Mouse (Mus musculus) heart, embryonic 15.5 days (tissue): ENCODE measurements around the gene Olfr648. TPM values are rescaled to one million over a fixed set of nuclear protein-coding genes. Genes with fewer than 3 reads are reported as not detected.

Source experiments
- ATAC-seq: fragments of 200-750 bp; cut with Nextera tagmentation; replicated peaks from 2 replicates; pipeline ENCODE4 v1.8.0; 2017; ENCODE audit warnings: low read depth, moderate TSS enrichment; ENCODE audit not compliant: insufficient number of reproducible peaks, insufficient read depth, low FRiP score
- H3K27ac ChIP-seq: fragments of 300-500 bp; sonication (generic); 2 replicates; pipeline ENCODE4 v1.5.1; 2015; ENCODE audit warnings: mild to moderate bottlenecking, inconsistent platforms
- H3K27me3 ChIP-seq: fragments of 300-500 bp; sonication (generic); 2 replicates; pipeline ENCODE4 v1.6.1; 2015; ENCODE audit warnings: inconsistent platforms
- H3K36me3 ChIP-seq: fragments of 300-500 bp; sonication (generic); 2 replicates; pipeline ENCODE4 v1.6.1; 2015; ENCODE audit warnings: mild to moderate bottlenecking, inconsistent platforms
- H3K4me1 ChIP-seq: fragments of 300-500 bp; sonication (generic); replicated peaks from 2 replicates; pipeline ENCODE4 v1.6.1; 2015; ENCODE audit warnings: inconsistent platforms
- H3K4me2 ChIP-seq: fragments of 300-500 bp; sonication (generic); 2 replicates; pipeline ENCODE4 v1.6.1; 2015; ENCODE audit warnings: inconsistent platforms, mild to moderate bottlenecking, moderate library complexity
- H3K4me3 ChIP-seq: fragments of 300-500 bp; sonication (generic); 2 replicates; pipeline ENCODE4 v1.5.1; 2015; ENCODE audit warnings: mild to moderate bottlenecking, inconsistent platforms
- H3K9ac ChIP-seq: fragments of 300-500 bp; sonication (generic); 2 replicates; pipeline ENCODE4 v1.6.1; 2015; ENCODE audit warnings: mild to moderate bottlenecking, inconsistent platforms
- H3K9me3 ChIP-seq: fragments of 300-500 bp; sonication (generic); replicated peaks from 2 replicates; pipeline ENCODE4 v1.6.1; 2016; ENCODE audit warnings: inconsistent platforms
- WGBS: fragments of 180-500 bp; shearing (Covaris S2); methylation state at CpG from one replicate; pipeline ENCODE4 v1.1.7; 2015; ENCODE audit warnings: mixed read lengths; 5-methylcytosine and 5-hydroxymethylcytosine counted together
- polyA plus RNA-seq: library from polyadenylated mRNA; unstranded; fragments of >200 nt; fragmentation: Nextera tagmentation; extraction: Ambion mirVana; gene quantifications from 2 replicates; pipeline ENCODE4 v1.2.1, GENCODE M21; 2015

Gene Olfr648
- 0.16 and 0.25 TPM in 2 replicates for polyA plus RNA-seq

DNA sequence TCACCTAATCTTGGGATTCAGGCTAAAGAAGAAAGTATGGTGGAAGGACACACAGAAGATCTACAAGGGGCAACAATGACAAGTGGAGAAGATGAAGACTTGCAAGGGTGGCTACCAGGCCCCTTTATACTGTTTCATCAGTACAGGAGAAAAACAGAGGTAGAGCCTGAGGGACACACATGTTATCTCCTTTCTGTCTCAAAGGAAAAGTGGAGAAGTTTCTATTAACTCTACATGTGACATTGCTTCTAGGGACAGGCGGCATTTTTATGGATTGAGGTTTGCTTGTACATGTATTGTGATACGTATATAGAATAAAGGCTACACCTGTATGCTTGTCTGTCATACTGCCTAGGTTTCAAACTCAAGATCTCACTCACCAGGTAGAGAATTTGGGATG, at the start of gene Olfr648:
Gene Olfr648 (minus strand): TSS at position 101 of the 400 bp plus-strand sequence.
- ATAC-seq, result no peak
- Histone ChIP-seq H3K36me3 (no peaks in the 10 kb centered on the region), H3K27me3 (no peaks in the 10 kb centered on the region), H3K4me1 (no peaks in the 10 kb centered on the region), H3K4me3 (no peak within 1 kb of the TSS), H3K27ac (no peak within 1 kb of the TSS), H3K9me3 (no peaks in the 10 kb centered on the region), H3K9ac (no peak within 1 kb of the TSS), H3K4me2 (no peak within 1 kb of the TSS)
- 83% methylated on average over 2 of the region's 2 CpGs for WGBS

DNA sequence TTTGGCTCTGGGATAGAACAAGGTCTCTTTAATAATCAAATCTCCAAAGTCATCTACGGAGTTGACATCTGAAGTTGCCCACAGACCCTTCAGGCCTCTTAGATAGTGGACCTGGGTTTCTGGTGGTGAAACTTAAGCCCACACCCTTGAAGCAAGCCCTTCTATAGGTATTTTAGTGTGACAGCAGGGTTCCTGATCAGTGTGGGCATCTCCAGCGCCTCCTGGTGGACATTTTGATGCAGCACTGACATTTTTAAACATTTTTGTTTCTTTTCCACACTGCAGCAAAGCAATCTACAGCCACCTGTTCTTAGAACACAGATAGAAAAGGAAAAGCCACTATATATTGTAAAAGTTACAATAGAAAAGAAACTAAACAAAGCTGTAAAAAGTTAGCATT, 48.0 kb upstream of the Olfr648 start:
- WGBS, result 34% methylated on average over 2 of the region's 2 CpGs
- no peak overlapping the region for H3K4me2 ChIP-seq
- H3K27ac ChIP-seq, result no peak overlapping the region
- no peaks in the 10 kb centered on the region for H3K4me1 ChIP-seq
- no peak for ATAC-seq
- H3K36me3 ChIP-seq, result no peaks in the 10 kb centered on the region
- no peak overlapping the region for H3K9ac ChIP-seq
- H3K9me3 ChIP-seq, result no peaks in the 10 kb centered on the region
- no peaks in the 10 kb centered on the region for H3K27me3 ChIP-seq
- no peak overlapping the region for H3K4me3 ChIP-seq

DNA sequence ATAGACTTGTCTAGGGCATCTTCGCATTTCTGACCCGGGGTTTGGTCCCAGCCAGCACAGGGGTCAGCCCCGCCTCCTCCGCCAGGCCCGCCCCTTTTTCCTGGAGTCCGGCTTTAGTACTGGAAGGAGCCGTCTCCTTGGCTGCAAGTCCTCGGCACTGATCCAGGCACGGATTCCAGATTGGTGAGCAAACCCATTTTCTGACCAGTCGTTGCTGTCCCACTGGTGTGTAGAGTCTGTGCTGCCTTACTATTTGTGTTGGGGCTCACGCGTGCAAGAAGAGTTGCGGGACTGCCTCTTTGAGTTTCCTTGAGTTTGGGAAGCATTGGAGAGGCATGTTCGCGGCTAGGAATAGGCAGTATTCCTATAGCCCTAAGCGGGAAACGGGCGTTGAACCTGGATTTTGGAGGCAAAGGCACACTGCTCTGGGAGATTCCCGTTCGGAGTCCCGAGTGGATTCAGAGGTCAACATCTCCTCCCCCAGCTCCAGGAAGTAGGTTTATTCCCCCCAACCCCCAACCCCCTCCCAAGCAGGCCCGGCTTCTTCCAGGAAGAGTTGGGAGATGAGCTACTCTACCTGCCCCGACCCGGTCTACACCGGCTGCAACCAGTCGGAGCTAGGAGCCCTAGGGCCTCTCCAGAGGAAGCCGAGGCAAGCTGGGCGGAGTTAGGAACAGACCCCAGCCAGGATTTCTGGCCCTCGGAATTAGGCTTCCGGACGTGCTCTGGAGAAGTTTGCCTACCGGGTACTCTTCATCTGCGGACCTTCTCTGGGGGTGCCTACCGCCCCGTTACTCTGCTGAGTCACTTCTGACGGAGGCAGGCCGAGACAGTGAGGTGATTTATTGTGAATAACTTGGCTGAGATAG, 35.7 kb upstream of the Olfr648 start, which contains the start of gene Trim6:
Gene Trim6 (plus strand): TSS at position 93 of the 869 bp plus-strand sequence.
- WGBS, result 1% methylated on average over 37 of the region's 37 CpGs
- H3K27me3 ChIP-seq, result no peaks in the 10 kb centered on the region
- H3K36me3 ChIP-seq, result no peaks in the 10 kb centered on the region
- H3K4me1 ChIP-seq, result peaks cover 11% of the 10 kb centered on the region; the same call in 1 of the 2 replicates
- peak within 1 kb of the TSS; percentile 59 for H3K4me3 ChIP-seq
- peak within 1 kb of the TSS; percentile 80 for H3K4me2 ChIP-seq
- H3K9ac ChIP-seq, result peak within 1 kb of the TSS; percentile 51
- H3K9me3 ChIP-seq, result no peaks in the 10 kb centered on the region
- peak; percentile 87 for ATAC-seq
- peak within 1 kb of the TSS; percentile 43 for H3K27ac ChIP-seq

DNA sequence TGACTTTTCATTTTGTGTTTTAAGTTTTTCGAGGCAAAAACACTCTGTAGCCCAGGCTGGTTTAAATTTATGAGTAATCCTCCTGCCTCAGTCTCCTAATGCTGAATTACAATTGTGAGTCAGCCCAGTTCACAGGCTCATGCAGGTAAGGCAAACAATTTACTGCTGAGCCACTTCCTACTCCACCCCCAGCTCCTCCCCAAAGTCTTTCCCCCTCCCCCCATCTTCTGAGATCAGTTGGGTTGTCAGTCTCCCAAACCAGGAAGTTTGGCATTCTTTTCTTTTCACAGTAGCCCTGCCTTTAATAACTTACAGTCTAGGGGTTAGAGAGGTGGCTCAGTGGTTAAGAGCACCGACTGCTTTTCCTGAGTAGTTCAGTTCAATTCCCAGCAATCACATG, 34.7 kb upstream of the Olfr648 start:
- no peak overlapping the region for H3K27ac ChIP-seq
- no peaks in the 10 kb centered on the region for H3K36me3 ChIP-seq
- ATAC-seq, result no peak
- H3K9ac ChIP-seq, result no peak overlapping the region
- no peaks in the 10 kb centered on the region for H3K9me3 ChIP-seq
- H3K4me1 ChIP-seq, result peaks cover 11% of the 10 kb centered on the region; the same call in 1 of the 2 replicates
- WGBS, result 69% methylated on average over 2 of the region's 2 CpGs
- H3K4me2 ChIP-seq, result no peak overlapping the region
- H3K27me3 ChIP-seq, result no peaks in the 10 kb centered on the region
- no peak overlapping the region for H3K4me3 ChIP-seq

DNA sequence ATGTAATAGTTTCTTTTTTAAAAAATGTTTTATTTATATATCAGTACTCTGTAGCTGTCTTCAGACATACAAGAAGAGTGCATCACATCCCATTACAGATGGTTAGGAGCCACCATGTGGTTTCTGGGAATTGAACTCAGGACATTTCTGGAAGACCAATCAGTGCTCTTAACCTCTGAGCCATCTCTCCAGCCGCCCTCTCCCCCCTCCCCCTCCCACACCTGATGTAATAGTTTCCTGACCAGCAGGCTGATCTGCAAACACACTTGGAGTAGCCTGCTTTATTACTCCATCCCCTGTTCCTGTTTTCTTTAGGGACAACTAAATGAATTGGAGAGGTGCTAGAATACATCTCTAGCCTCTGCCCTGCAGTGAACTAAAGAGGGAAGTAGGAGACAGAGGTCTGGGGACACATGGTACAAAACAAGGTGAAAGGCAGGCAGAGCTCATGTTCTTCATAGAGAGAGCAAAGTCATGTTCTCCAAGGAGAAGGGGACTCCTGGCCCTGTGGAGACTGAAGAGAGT, 32.9 kb upstream of the Olfr648 start:
- 47% methylated on average over 1 of the region's 1 CpGs for WGBS

DNA sequence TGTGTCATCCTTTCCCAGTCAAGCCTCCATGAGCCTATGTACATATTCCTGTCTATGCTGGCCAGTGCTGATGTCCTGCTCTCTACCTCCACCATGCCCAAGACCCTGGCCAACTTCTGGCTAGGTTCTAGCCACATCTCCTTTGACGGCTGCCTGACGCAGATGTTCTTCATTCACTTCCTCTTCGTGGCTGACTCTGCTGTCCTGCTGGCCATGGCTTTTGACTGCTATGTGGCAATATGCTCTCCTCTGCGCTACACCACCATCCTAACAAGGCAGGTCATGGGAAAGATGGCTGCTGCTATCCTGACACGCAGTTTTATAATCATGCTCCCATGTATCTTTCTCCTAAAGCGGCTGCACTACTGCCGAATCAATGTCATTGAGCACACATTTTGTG, 23.0 kb upstream of the Olfr648 start:
- Histone ChIP-seq H3K9ac (no peak overlapping the region), H3K36me3 (no peaks in the 10 kb centered on the region), H3K4me2 (no peak overlapping the region), H3K27me3 (no peaks in the 10 kb centered on the region), H3K4me1 (no peaks in the 10 kb centered on the region), H3K9me3 (no peaks in the 10 kb centered on the region), H3K27ac (no peak overlapping the region), H3K4me3 (no peak overlapping the region)
- 87% methylated on average over 7 of the region's 7 CpGs for WGBS
- no peak for ATAC-seq

More for the DNA sequence above, 32.9 kb upstream of the Olfr648 start:
- H3K9ac ChIP-seq, result no peak overlapping the region
- no peaks in the 10 kb centered on the region for H3K9me3 ChIP-seq
- H3K27ac ChIP-seq, result no peak overlapping the region
- H3K27me3 ChIP-seq, result no peaks in the 10 kb centered on the region
- no peak overlapping the region for H3K4me3 ChIP-seq
- no peak for ATAC-seq
- H3K4me1 ChIP-seq, result peaks cover 11% of the 10 kb centered on the region; the same call in 1 of the 2 replicates
- H3K36me3 ChIP-seq, result no peaks in the 10 kb centered on the region
- H3K4me2 ChIP-seq, result no peak overlapping the region

DNA sequence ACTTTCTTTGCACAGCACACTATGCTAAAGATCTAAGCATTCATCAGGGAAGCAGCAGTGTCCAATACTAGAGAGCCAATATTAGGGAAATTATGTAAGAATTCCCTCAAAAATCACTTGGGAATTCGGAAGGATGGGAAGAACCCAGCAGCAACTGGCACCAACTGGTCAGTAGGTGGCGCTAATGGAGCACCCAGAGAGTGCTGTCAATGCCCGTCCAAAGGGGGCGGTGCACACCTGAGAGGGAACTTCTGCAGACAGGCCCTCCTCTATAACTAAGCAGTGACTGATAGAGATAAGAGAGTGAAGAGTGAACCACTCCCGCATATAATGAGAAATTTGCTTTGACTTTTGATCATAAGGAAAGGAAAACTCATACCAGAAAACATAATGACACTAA, 16.6 kb upstream of the Olfr648 start:
- H3K4me3 ChIP-seq, result no peak overlapping the region

DNA sequence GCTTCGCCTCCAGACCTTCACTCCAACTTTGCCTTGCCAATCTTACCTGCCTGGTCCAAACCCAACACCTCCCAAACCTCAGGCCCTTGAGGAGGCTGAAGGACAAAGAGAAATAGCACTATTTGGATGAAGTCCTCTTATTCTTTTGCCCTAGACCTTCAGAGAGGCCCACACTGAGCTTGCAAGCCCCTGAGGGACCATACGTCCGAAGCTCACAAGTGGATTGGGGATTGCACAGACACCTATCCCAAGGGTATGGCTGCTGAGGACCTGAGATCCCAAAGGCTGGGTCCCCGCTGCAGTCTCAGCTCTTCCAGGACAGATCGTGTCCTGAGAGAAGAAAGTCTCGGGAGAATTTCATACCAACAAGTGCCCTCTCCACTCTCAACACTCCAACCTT, 12.7 kb upstream of the Olfr648 start, which contains the start of gene Olfr649:
Gene Olfr649 (minus strand): TSS at position 101 of the 400 bp plus-strand sequence.
- no peak within 1 kb of the TSS for H3K4me3 ChIP-seq
- H3K4me1 ChIP-seq, result no peaks in the 10 kb centered on the region
- H3K4me2 ChIP-seq, result no peak within 1 kb of the TSS
- no peak within 1 kb of the TSS for H3K27ac ChIP-seq
- no peaks in the 10 kb centered on the region for H3K9me3 ChIP-seq
- no peak within 1 kb of the TSS for H3K9ac ChIP-seq
- 0 out of 2 replicates have a peak, but pooled peaks cover 3% of the 10 kb centered on the region for H3K27me3 ChIP-seq
- 76% methylated on average over 6 of the region's 6 CpGs for WGBS
- no peak for ATAC-seq
- no peaks in the 10 kb centered on the region for H3K36me3 ChIP-seq

More for the DNA sequence above, 16.6 kb upstream of the Olfr648 start:
- Histone ChIP-seq H3K9me3 (no peaks in the 10 kb centered on the region), H3K27ac (no peak overlapping the region), H3K4me2 (no peak overlapping the region), H3K27me3 (0 out of 2 replicates have a peak, but pooled peaks cover 3% of the 10 kb centered on the region), H3K36me3 (no peaks in the 10 kb centered on the region), H3K4me1 (no peaks in the 10 kb centered on the region), H3K9ac (no peak overlapping the region)
- WGBS, result 5% methylated on average over 5 of the region's 5 CpGs
- ATAC-seq, result no peak

DNA sequence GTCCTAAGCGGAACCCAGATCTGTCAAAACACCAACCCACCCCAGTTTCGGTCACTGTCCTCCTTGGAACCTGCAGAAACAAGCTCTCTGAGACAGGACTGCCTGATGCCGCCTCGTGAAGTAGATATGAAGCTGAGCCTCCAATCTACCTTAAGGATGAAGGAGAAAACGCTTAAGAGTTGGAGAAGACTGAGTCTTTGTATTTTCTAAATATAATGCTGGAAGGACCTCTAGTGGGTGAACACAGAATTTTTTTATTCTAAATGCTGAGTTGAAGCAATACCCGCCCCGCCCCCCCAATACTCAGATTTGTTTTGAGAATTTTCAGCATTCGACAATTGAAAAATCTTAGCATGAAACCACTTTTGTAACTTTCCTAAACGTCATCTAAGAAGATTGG, 8.1 kb upstream of the Olfr648 start:
- Histone ChIP-seq H3K27me3 (0 out of 2 replicates have a peak, but pooled peaks cover 3% of the 10 kb centered on the region), H3K9me3 (no peaks in the 10 kb centered on the region), H3K4me1 (no peaks in the 10 kb centered on the region), H3K9ac (no peak overlapping the region), H3K4me3 (no peak overlapping the region), H3K36me3 (no peaks in the 10 kb centered on the region), H3K4me2 (no peak overlapping the region), H3K27ac (no peak overlapping the region)
- WGBS, result 44% methylated on average over 9 of the region's 9 CpGs
- no peak for ATAC-seq

DNA sequence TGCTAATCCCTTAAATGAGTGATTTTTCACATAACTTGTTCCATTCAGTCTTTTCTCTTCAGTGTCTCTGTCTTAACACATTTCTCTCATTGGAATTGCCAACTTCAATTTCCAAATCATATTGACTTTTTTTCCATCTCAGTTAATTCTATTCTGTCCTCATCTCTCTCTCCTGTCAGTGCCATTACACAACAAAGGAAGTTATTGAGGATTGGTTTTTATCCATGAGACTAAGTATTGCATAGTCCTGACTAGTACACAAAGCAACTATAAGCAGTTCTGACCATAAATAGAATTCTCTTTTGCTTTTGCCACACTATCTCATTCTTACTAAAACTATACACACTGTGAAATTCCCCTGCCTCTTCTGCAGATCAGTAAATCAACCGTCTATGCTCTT, 4.1 kb downstream of the Olfr648 start:
- Histone ChIP-seq H3K27me3 (no peaks in the 10 kb centered on the region), H3K9ac (no peak overlapping the region), H3K4me3 (no peak overlapping the region), H3K36me3 (no peaks in the 10 kb centered on the region), H3K27ac (no peak overlapping the region), H3K4me2 (no peak overlapping the region), H3K4me1 (no peaks in the 10 kb centered on the region), H3K9me3 (no peaks in the 10 kb centered on the region)
- ATAC-seq, result no peak
- WGBS, result 68% methylated on average over 1 of the region's 1 CpGs

DNA sequence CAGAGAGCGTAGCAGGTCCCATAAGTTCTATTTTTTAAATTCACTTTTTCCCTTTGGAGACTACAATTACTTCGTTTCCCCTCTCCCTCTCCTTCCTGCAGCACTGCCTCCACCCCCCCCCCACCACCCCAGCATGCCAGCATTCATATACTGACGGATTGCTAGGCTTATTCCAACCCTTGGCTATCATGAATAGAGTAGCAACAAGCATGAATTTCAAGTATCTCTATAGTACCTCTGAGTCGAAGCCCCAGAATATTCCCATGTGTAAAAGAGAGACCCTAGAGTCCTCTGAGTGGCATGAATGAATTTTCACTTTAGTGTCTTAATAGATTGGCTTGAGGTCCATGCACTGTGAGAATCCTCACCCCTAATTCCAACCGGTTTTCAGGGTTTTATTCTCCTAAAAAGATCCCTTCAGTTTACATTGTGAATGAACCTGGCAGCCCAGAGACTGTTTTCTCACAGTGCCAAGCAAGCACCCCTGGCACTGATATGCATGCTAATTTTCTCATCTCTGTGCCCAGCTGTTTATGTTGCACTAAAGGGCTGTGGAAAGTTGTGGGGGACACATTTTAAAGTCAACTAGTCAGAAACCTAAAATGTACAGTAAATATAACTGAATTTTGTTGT, 4.7 kb downstream of the Olfr648 start:
- H3K4me1 ChIP-seq, result no peaks in the 10 kb centered on the region
- no peak overlapping the region for H3K27ac ChIP-seq
- ATAC-seq, result no peak
- no peak overlapping the region for H3K4me3 ChIP-seq
- H3K36me3 ChIP-seq, result no peaks in the 10 kb centered on the region
- no peak overlapping the region for H3K4me2 ChIP-seq
- no peaks in the 10 kb centered on the region for H3K9me3 ChIP-seq
- WGBS, result 63% methylated on average over 5 of the region's 5 CpGs
- no peak overlapping the region for H3K9ac ChIP-seq
- H3K27me3 ChIP-seq, result no peaks in the 10 kb centered on the region
